Mouse (Mus musculus) left cerebral cortex, postnatal 36 days (tissue): ENCODE results near the gene Kifc3. TPM values are rescaled to one million over a fixed set of nuclear protein-coding genes. Genes with fewer than 3 reads are reported as not detected.

Source experiments
- total RNA-seq, 2 experiments: library from RNA; stranded (reverse); gene quantifications; 2 replicates each; pipeline ENCODE4 v1.2.3; 2021

Kifc3 gene
- total RNA-seq, 2 experiments from 2014 or later: 51.8 to 59.0 TPM

Other genes with a start within 250 kb of the Kifc3 start
- gene Adgrg1, start 228.1 kb downstream of the Kifc3 start, total RNA-seq: 10 to 100 TPM; 73.3 to 74.2 TPM
- gene Adgrg3, start 185.1 kb downstream of the Kifc3 start, total RNA-seq: under 1 TPM in 1 of 2 experiments, not detected in 1; 0.29 TPM
- gene Drc7, start 147.7 kb downstream of the Kifc3 start, total RNA-seq: under 1 TPM; 0.68 to 0.99 TPM
- 10 to 100 TPM; 42.0 to 46.7 TPM for gene Katnb1, start 121.6 kb downstream of the Kifc3 start, total RNA-seq
- gene Cngb1, start 103.8 kb upstream of the Kifc3 start, total RNA-seq: under 1 TPM; 0.23 to 0.30 TPM
- gene Tepp, start 107.8 kb upstream of the Kifc3 start, total RNA-seq: not detected
- 10 to 100 TPM; 15.6 to 16.3 TPM for gene Zfp319, start 129.1 kb upstream of the Kifc3 start, total RNA-seq
- gene Usb1, start 129.5 kb upstream of the Kifc3 start, total RNA-seq: 10 to 100 TPM; 12.0 to 13.6 TPM
- gene Mmp15, start 149.5 kb upstream of the Kifc3 start, total RNA-seq: 10 to 100 TPM; 18.9 to 19.6 TPM
- gene Cfap20, start 232.1 kb upstream of the Kifc3 start, total RNA-seq: 10 to 100 TPM; 49.3 to 66.1 TPM